ENCODE assay signal across 9 mouse cellular contexts in genomic region chr11:87974477-87975181, GRCm38 (mm10). TPM values are rescaled to one million over a fixed set of nuclear protein-coding genes. Genes with fewer than 3 reads are reported as not detected.
A peak's percentile ranks its signal among the peaks of the same experiment; 100 is the strongest.
DNase-seq lines count a peak whose midpoint lies in the region; ATAC-seq and TF ChIP-seq lines count a peak whose summit lies in the region.
"Had no signal": no experiment of that assay in that cellular context is flagged by ENCODE, and none has a peak within 500 bp of the region (broad histone marks: within the 10 kb centered on the region; RNA-seq: fewer than 3 reads in every experiment).

No protein-coding gene starts in this region.

- TF ChIP-seq RAD21 in MEL (IDR thresholded peaks at IDR 0.05; ENCODE audit: low read depth, low read length) = peak; percentile 84

- peak; percentile 78 to 93 (median 89) for TF ChIP-seq CTCF in MEL (IDR thresholded peaks at IDR 0.05 in 2 of 3, conservative IDR thresholded peaks at IDR 0.05 in 1 of 3; ENCODE audit: control insufficient read depth in 1 of 3, insufficient read depth in 1 of 3, low read depth in 2 of 3, low read length in 3 of 3, poor library complexity in 1 of 3, severe bottlenecking in 1 of 3)

- 0 out of 4 replicates have a peak overlapping the region, but pooled peaks of 1 of the 2 experiments have one; percentile 13 for H3K4me3 ChIP-seq in MEL (ENCODE audit: control insufficient read depth in 1 of 2, insufficient read depth in 1 of 2, low read depth in 2 of 2, low read length in 2 of 2)
- H3K4me3 ChIP-seq in forebrain, embryonic 14.5 days (ENCODE audit: low read depth, low read length) = no peak overlapping the region
- no peak overlapping the region for H3K4me3 ChIP-seq in hindbrain, embryonic 11.5 days (ENCODE audit: low read depth, low read length)

- TF ChIP-seq EP300 in MEL (IDR thresholded peaks at IDR 0.05; ENCODE audit: low read depth in 1 of 2, low read length in 2 of 2) = no peak

- H3K9me3 ChIP-seq in MEL (replicated peaks; ENCODE audit: insufficient read depth, low read length) = no peaks in the 10 kb centered on the region
- H3K9me3 ChIP-seq in forebrain, embryonic 14.5 days (replicated peaks; ENCODE audit: control insufficient read depth, low read length) = no peaks in the 10 kb centered on the region
- no peaks in the 10 kb centered on the region for H3K9me3 ChIP-seq in hindbrain, embryonic 11.5 days (ENCODE audit: control insufficient read depth, low read length)

- peak overlapping the region; percentile 28 for H3K9ac ChIP-seq in MEL (ENCODE audit: control insufficient read depth, low read depth, low read length, poor library complexity, severe bottlenecking)
- peak overlapping the region; percentile 13; the same call in 1 of the 2 replicates for H3K9ac ChIP-seq in forebrain, embryonic 14.5 days (ENCODE audit: low read length)
- H3K9ac ChIP-seq in hindbrain, embryonic 11.5 days (ENCODE audit: low read depth, low read length) = no peak overlapping the region

- H3K27ac ChIP-seq in MEL (ENCODE audit: control insufficient read depth, low read depth, low read length) = no peak overlapping the region
- H3K27ac ChIP-seq in forebrain, embryonic 14.5 days (ENCODE audit: low read depth, low read length) = no peak overlapping the region
- no peak overlapping the region for H3K27ac ChIP-seq in hindbrain, embryonic 11.5 days (ENCODE audit: low read depth, low read length)

- H3K4me2 ChIP-seq in forebrain, embryonic 14.5 days (ENCODE audit: low read length) = no peak overlapping the region
- no peak overlapping the region for H3K4me2 ChIP-seq in hindbrain, embryonic 11.5 days (replicated peaks; ENCODE audit: low read depth, low read length)

- no peak for TF ChIP-seq POLR2A in MEL (IDR thresholded peaks at IDR 0.05; ENCODE audit: control insufficient read depth in 1 of 2, insufficient read depth in 1 of 2, low read depth in 1 of 2, low read length in 2 of 2, poor library complexity in 1 of 2)

- peak; percentile 73 for ATAC-seq in forebrain, embryonic 14.5 days
- peak; percentile 45; the same call in 1 of the 2 replicates for ATAC-seq in hindbrain, embryonic 11.5 days (ENCODE audit: low FRiP score)

- H3K36me3 ChIP-seq in MEL (ENCODE audit: control insufficient read depth in 1 of 2, insufficient read depth in 2 of 2, low read length in 2 of 2) = peaks cover 0 to 2% of the 10 kb centered on the region in 2 experiments; a peak in 1 of 4 replicates
- peaks cover 28% of the 10 kb centered on the region for H3K36me3 ChIP-seq in forebrain, embryonic 14.5 days (ENCODE audit: control insufficient read depth, insufficient read depth, low read length)
- 0 out of 2 replicates have a peak, but pooled peaks cover 3% of the 10 kb centered on the region for H3K36me3 ChIP-seq in hindbrain, embryonic 11.5 days (ENCODE audit: control insufficient read depth, insufficient read depth, low read length)

- no peaks in the 10 kb centered on the region for H3K27me3 ChIP-seq in MEL (ENCODE audit: control insufficient read depth in 1 of 2, insufficient read depth in 2 of 2, low read length in 2 of 2)
- H3K27me3 ChIP-seq in forebrain, embryonic 14.5 days (replicated peaks; ENCODE audit: control insufficient read depth, insufficient read depth, low read length) = no peaks in the 10 kb centered on the region; the same call in 1 of the 2 replicates
- H3K27me3 ChIP-seq in hindbrain, embryonic 11.5 days (ENCODE audit: control insufficient read depth, insufficient read depth, low read length) = no peaks in the 10 kb centered on the region

- H3K79me2 ChIP-seq in MEL (ENCODE audit: control insufficient read depth, insufficient read depth, low read length, poor library complexity) = no peaks in the 10 kb centered on the region

- H3K4me1 ChIP-seq in MEL (ENCODE audit: control insufficient read depth in 1 of 2, insufficient read depth in 2 of 2, low read length in 2 of 2) = peaks cover 0 to 12% of the 10 kb centered on the region in 2 experiments; a peak in 1 of 4 replicates
- no peaks in the 10 kb centered on the region for H3K4me1 ChIP-seq in forebrain, embryonic 14.5 days (ENCODE audit: control insufficient read depth, insufficient read depth, low read length)
- H3K4me1 ChIP-seq in hindbrain, embryonic 11.5 days (replicated peaks; ENCODE audit: control insufficient read depth, insufficient read depth, low read length) = no peaks in the 10 kb centered on the region

- 11% methylated on average over 8 of the region's 11 CpGs for WGBS in forebrain, embryonic 14.5 days
- WGBS in hindbrain, embryonic 11.5 days = 21% methylated on average over 11 of the region's 11 CpGs

- peak; percentile 87 for DNase-seq in MEL (ENCODE audit: low read depth, low spot score)
- peak; percentile 92 for DNase-seq in brain, adult 2 months (ENCODE audit: low read depth, low spot score)
- DNase-seq in forebrain, embryonic 14.5 days (ENCODE audit: low spot score) = peak; percentile 91
- peak; percentile 74 for DNase-seq in hindbrain, embryonic 11.5 days (ENCODE audit: low spot score)
- peak; percentile 71 to 76 for DNase-seq in layer of hippocampus, postnatal 10 days (ENCODE audit: low spot score in 2 of 2)
- peak; percentile 57 for DNase-seq in lung, postnatal 14 days
- DNase-seq in retina, embryonic 14.5 days (ENCODE audit: low spot score) = peak; percentile 80
- DNase-seq in c-Kit-positive CD71-positive TER-119-positive erythroid progenitor cells, embryonic 14.5 days (ENCODE audit: low spot score) = no peak

TF ChIP-seq in MEL, 35 proteins besides CTCF, POLR2A, EP300 and RAD21:
- no peak; the same call in 1 of the 2 replicates for TF ChIP-seq SIN3A (IDR thresholded peaks at IDR 0.05; ENCODE audit: low read length)
- TF ChIP-seq ETS1 (IDR thresholded peaks at IDR 0.05; ENCODE audit: low read depth, low read length) = no peak
- TF ChIP-seq SMC3 (IDR thresholded peaks at IDR 0.05; ENCODE audit: low read depth, low read length) = peak; percentile 92
- no peak for TF ChIP-seq NELFE (IDR thresholded peaks at IDR 0.05; ENCODE audit: low read depth, low read length)
- TF ChIP-seq ZNF384 (IDR thresholded peaks at IDR 0.05; ENCODE audit: low read depth, low read length) = peak; percentile 58
- TF ChIP-seq POLR2AphosphoS2 (IDR thresholded peaks at IDR 0.05; ENCODE audit: low read length) = no peak
- peak; percentile 60 for TF ChIP-seq ZC3H11A (IDR thresholded peaks at IDR 0.05; ENCODE audit: low read depth, low read length)

RNA-seq across cellular contexts. Expression of gene Dynll2, which starts 12.7 kb away (rescaled TPM):
- 30.7 and 38.6 TPM in 2 replicates for total RNA-seq in MEL (2012; rRNA removed)
- 100 to 1,000 TPM in 1 of 2 experiments, 10 to 100 TPM in 1; 75.8 to 124 TPM for polyA plus RNA-seq in MEL (2012; ENCODE audit: insufficient read depth in 1 of 2, insufficient read length in 2 of 2, low read depth in 1 of 2, low replicate concordance in 2 of 2, missing spikeins in 1 of 2)
- 21.8 and 22.5 TPM in 2 replicates for polyA plus RNA-seq in forebrain, embryonic 14.5 days (2014; fragmentation: Nextera tagmentation; extraction: Ambion mirVana)
- 25.4 and 26.1 TPM in 2 replicates for polyA plus RNA-seq in hindbrain, embryonic 11.5 days (2014; fragmentation: Nextera tagmentation; extraction: Ambion mirVana)
- 100 to 1,000 TPM; 368 to 386 TPM for total RNA-seq in layer of hippocampus, postnatal 10 days (2021)

RNA-seq across cellular contexts. Expression of gene Olfr464, which starts 53.9 kb away (rescaled TPM):
- not detected in 2 replicates for total RNA-seq in MEL (2012; rRNA removed)
- not detected for polyA plus RNA-seq in MEL (2012; ENCODE audit: insufficient read depth in 1 of 2, insufficient read length in 2 of 2, low read depth in 1 of 2, low replicate concordance in 2 of 2, missing spikeins in 1 of 2)
- not detected in 2 replicates for polyA plus RNA-seq in forebrain, embryonic 14.5 days (2014; fragmentation: Nextera tagmentation; extraction: Ambion mirVana)
- not detected in 2 replicates for polyA plus RNA-seq in hindbrain, embryonic 11.5 days (2014; fragmentation: Nextera tagmentation; extraction: Ambion mirVana)
- total RNA-seq in layer of hippocampus, postnatal 10 days (2021) = not detected
- total RNA-seq: gastrocnemius, postnatal 36 days had no signal
